Mouse (Mus musculus) brain, embryonic 14.5 days (tissue): ENCODE data around the gene Trak1.

Source experiments
- CTCF ChIP-seq: fragments of 200-500 bp; IDR thresholded peaks from 2 replicates; pipeline ENCODE4 v1.5.1; 2012; ENCODE audit warnings: inconsistent platforms, mild to moderate bottlenecking, moderate library complexity, borderline replicate concordance; ENCODE audit not compliant: insufficient read depth, insufficient read length; ENCODE audit errors: extremely low read depth
- POLR2A ChIP-seq: fragments of 200-500 bp; IDR thresholded peaks from 2 replicates; pipeline ENCODE4 v1.6.1; 2012; ENCODE audit warnings: mild to moderate bottlenecking, inconsistent platforms, borderline replicate concordance; ENCODE audit not compliant: poor library complexity, insufficient read depth, insufficient read length, severe bottlenecking; ENCODE audit errors: extremely low read depth

DNA sequence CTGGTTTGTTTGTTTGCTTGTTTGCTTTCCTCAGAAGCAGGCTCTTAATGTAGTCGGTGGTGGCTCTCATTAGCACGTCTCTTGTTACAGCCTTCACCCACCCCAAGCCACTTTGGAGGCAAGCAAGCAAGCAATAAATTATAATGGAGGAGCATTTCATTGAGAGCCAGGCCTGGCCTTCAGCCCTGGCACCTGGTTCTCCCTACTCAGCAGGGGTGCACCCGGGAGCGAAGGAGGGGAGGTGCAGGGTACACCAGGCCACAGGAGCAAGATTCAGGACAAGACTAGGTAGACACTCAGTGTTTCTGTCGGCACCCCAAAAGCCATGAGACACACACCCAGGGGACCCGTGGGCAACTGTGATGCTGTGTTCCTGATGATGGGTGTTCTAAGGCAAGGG lies 72.3 kb downstream of the Trak1 start:
- TF ChIP-seq CTCF (no peak), POLR2A (no peak)
